Comparison of ENCODE assay signal across 14 mouse cellular contexts in genomic region chr15:82955286-82955685, GRCm38 (mm10).
"Had no signal": no experiment of that assay in that cellular context is flagged by ENCODE, and none has a peak within 500 bp of the region (broad histone marks: within the 10 kb centered on the region; RNA-seq: fewer than 3 reads in every experiment).

No protein-coding gene starts in this region.

- DNase-seq: kidney, adult 11 months; kidney, adult 8-10 months; kidney, postnatal 10 days; kidney, postnatal 36 days; layer of hippocampus, postnatal 36 days; liver, embryonic 13.5 days; thymus, adult 2 months; thymus, postnatal 14 days; thymus, postnatal 4 days had no signal

- H3K4me2 ChIP-seq: intestine, embryonic 15.5 days; kidney, embryonic 15.5 days; liver, embryonic 13.5 days; midbrain, embryonic 12.5 days had no signal

- H3K9ac ChIP-seq: intestine, embryonic 15.5 days; kidney, embryonic 15.5 days; liver, embryonic 13.5 days had no signal

- H3K4me3 ChIP-seq: intestine, embryonic 15.5 days; kidney, embryonic 15.5 days; left cerebral cortex, adult 2 months; liver, embryonic 13.5 days; midbrain, embryonic 12.5 days had no signal

- ATAC-seq: intestine, embryonic 15.5 days; midbrain, embryonic 16.5 days had no signal

- H3K36me3 ChIP-seq: intestine, embryonic 15.5 days; kidney, embryonic 15.5 days; liver, embryonic 13.5 days; midbrain, embryonic 12.5 days had no signal

- H3K9me3 ChIP-seq: intestine, embryonic 15.5 days; kidney, embryonic 15.5 days; liver, embryonic 13.5 days; midbrain, embryonic 12.5 days had no signal

- H3K27ac ChIP-seq: intestine, embryonic 15.5 days; kidney, embryonic 15.5 days; left cerebral cortex, adult 2 months; liver, embryonic 13.5 days; midbrain, embryonic 12.5 days had no signal
